Mouse (Mus musculus): Measurements from ENCODE around the gene C1qtnf2. TPM values are rescaled to one million over a fixed set of nuclear protein-coding genes. Genes with fewer than 3 reads are reported as not detected.

Gene C1qtnf2
- total and polyA plus RNA-seq, 2 experiments from 2014 or later: 15.0 to 22.4 TPM

GRCm38 (mm10) chr11:43433254-43434023 is 40.6 kb upstream of the C1qtnf2 start, which contains the start of gene Slu7:
Gene Slu7, plus strand, starts transcription at chr11:43433744.
- Histone ChIP-seq H3K4me1 (ENCODE audit: insufficient read depth, low read length) (peaks cover 5% of the 10 kb centered on the region; the same call in 1 of the 2 replicates), H3K4me3 (ENCODE audit: low read depth, low read length) (peak within 1 kb of the TSS; percentile 77), H3K4me2 (ENCODE audit: low read depth, low read length, poor library complexity, severe bottlenecking) (peak within 1 kb of the TSS; percentile 64), H3K36me3 (ENCODE audit: insufficient read depth, low read length) (peaks cover 11% of the 10 kb centered on the region; the same call in 1 of the 2 replicates), H3K9ac (replicated peaks; ENCODE audit: low read length, poor library complexity, severe bottlenecking) (peak within 1 kb of the TSS; percentile 66), H3K27ac (ENCODE audit: low read depth, low read length) (0 out of 2 replicates have a peak within 1 kb of the TSS, but pooled peaks have one; percentile 13), H3K27me3 (ENCODE audit: insufficient read depth, low read length) (no peaks in the 10 kb centered on the region), H3K9me3 (ENCODE audit: low read length) (no peaks in the 10 kb centered on the region)
- WGBS: 8% methylated on average over 38 of the region's 38 CpGs
- DNase-seq (ENCODE audit: low spot score) (peak; percentile 91), ATAC-seq (ENCODE audit: low FRiP score) (peak; percentile 75; the same call in 1 of the 2 replicates)
- TF ChIP-seq CTCF (IDR thresholded peaks at IDR 0.05): peak; percentile 48

- DNase-seq (ENCODE audit: low spot score): no peak
- peak overlapping the region; percentile 64 for H3K4me2 ChIP-seq (ENCODE audit: low read depth, low read length, poor library complexity, severe bottlenecking)
- peaks cover 5% of the 10 kb centered on the region; the same call in 1 of the 2 replicates for H3K4me1 ChIP-seq (ENCODE audit: insufficient read depth, low read length)
- H3K27ac ChIP-seq (ENCODE audit: low read depth, low read length): no peak overlapping the region
- H3K27me3 ChIP-seq (ENCODE audit: insufficient read depth, low read length): no peaks in the 10 kb centered on the region
- 7% methylated on average over 9 of the region's 9 CpGs for WGBS
- peak; percentile 58; the same call in 1 of the 2 replicates for ATAC-seq (ENCODE audit: low FRiP score)
- no peak for TF ChIP-seq CTCF (IDR thresholded peaks at IDR 0.05)
- peaks cover 17% of the 10 kb centered on the region; the same call in 1 of the 2 replicates for H3K36me3 ChIP-seq (ENCODE audit: insufficient read depth, low read length)
- no peaks in the 10 kb centered on the region for H3K9me3 ChIP-seq (ENCODE audit: low read length)
- peak overlapping the region; percentile 77 for H3K4me3 ChIP-seq (ENCODE audit: low read depth, low read length)
- H3K9ac ChIP-seq (replicated peaks; ENCODE audit: low read length, poor library complexity, severe bottlenecking): peak overlapping the region; percentile 66
Measured at GRCm38 (mm10) chr11:43434024-43434407, 40.1 kb upstream of the C1qtnf2 start.

- 95% methylated on average over 10 of the region's 10 CpGs for WGBS
- ATAC-seq (ENCODE audit: low FRiP score): no peak
Measured at GRCm38 (mm10) chr11:43441121-43441520, 33.0 kb upstream of the C1qtnf2 start.

GRCm38 (mm10) chr11:43443183-43443582 is 30.9 kb upstream of the C1qtnf2 start:
- no peak overlapping the region for H3K4me2 ChIP-seq (ENCODE audit: low read depth, low read length, poor library complexity, severe bottlenecking)
- H3K27ac ChIP-seq (ENCODE audit: low read depth, low read length): no peak overlapping the region
- WGBS: 97% methylated on average over 13 of the region's 13 CpGs
- no peak for TF ChIP-seq CTCF (IDR thresholded peaks at IDR 0.05)
- no peak overlapping the region for H3K9ac ChIP-seq (replicated peaks; ENCODE audit: low read length, poor library complexity, severe bottlenecking)
- no peak overlapping the region for H3K4me3 ChIP-seq (ENCODE audit: low read depth, low read length)
- H3K4me1 ChIP-seq (ENCODE audit: insufficient read depth, low read length): no peaks in the 10 kb centered on the region
- no peaks in the 10 kb centered on the region for H3K27me3 ChIP-seq (ENCODE audit: insufficient read depth, low read length)
- ATAC-seq (ENCODE audit: low FRiP score) (no peak), DNase-seq (ENCODE audit: low spot score) (no peak)
- no peaks in the 10 kb centered on the region for H3K9me3 ChIP-seq (ENCODE audit: low read length)
- H3K36me3 ChIP-seq (ENCODE audit: insufficient read depth, low read length): peaks cover 92% of the 10 kb centered on the region

More at GRCm38 (mm10) chr11:43441121-43441520, 33.0 kb upstream of the C1qtnf2 start:
- no peaks in the 10 kb centered on the region for H3K4me1 ChIP-seq (ENCODE audit: insufficient read depth, low read length)
- no peak for DNase-seq (ENCODE audit: low spot score)
- TF ChIP-seq CTCF (IDR thresholded peaks at IDR 0.05): no peak
- no peak overlapping the region for H3K9ac ChIP-seq (replicated peaks; ENCODE audit: low read length, poor library complexity, severe bottlenecking)
- H3K9me3 ChIP-seq (ENCODE audit: low read length): no peaks in the 10 kb centered on the region
- no peaks in the 10 kb centered on the region for H3K27me3 ChIP-seq (ENCODE audit: insufficient read depth, low read length)
- H3K27ac ChIP-seq (ENCODE audit: low read depth, low read length): no peak overlapping the region
- H3K36me3 ChIP-seq (ENCODE audit: insufficient read depth, low read length): peaks cover 85% of the 10 kb centered on the region
- H3K4me3 ChIP-seq (ENCODE audit: low read depth, low read length): no peak overlapping the region
- H3K4me2 ChIP-seq (ENCODE audit: low read depth, low read length, poor library complexity, severe bottlenecking): no peak overlapping the region

GRCm38 (mm10) chr11:43449916-43450315 is 24.2 kb upstream of the C1qtnf2 start:
- H3K9me3 ChIP-seq (ENCODE audit: low read length): no peaks in the 10 kb centered on the region
- peaks cover 28% of the 10 kb centered on the region for H3K36me3 ChIP-seq (ENCODE audit: insufficient read depth, low read length)
- no peak overlapping the region for H3K9ac ChIP-seq (replicated peaks; ENCODE audit: low read length, poor library complexity, severe bottlenecking)
- DNase-seq (ENCODE audit: low spot score): no peak
- H3K4me1 ChIP-seq (ENCODE audit: insufficient read depth, low read length): no peaks in the 10 kb centered on the region
- ATAC-seq (ENCODE audit: low FRiP score): no peak
- TF ChIP-seq CTCF (IDR thresholded peaks at IDR 0.05): no peak
- WGBS: 100% methylated on average over 2 of the region's 2 CpGs
- H3K27ac ChIP-seq (ENCODE audit: low read depth, low read length): no peak overlapping the region
- H3K27me3 ChIP-seq (ENCODE audit: insufficient read depth, low read length): no peaks in the 10 kb centered on the region
- H3K4me2 ChIP-seq (ENCODE audit: low read depth, low read length, poor library complexity, severe bottlenecking): no peak overlapping the region
- no peak overlapping the region for H3K4me3 ChIP-seq (ENCODE audit: low read depth, low read length)

- WGBS: 76% methylated on average over 4 of the region's 4 CpGs
- no peak for TF ChIP-seq CTCF (IDR thresholded peaks at IDR 0.05)
- DNase-seq (ENCODE audit: low spot score) (no peak), ATAC-seq (ENCODE audit: low FRiP score) (no peak)
- H3K4me1 ChIP-seq (ENCODE audit: insufficient read depth, low read length): no peaks in the 10 kb centered on the region
- H3K4me3 ChIP-seq (ENCODE audit: low read depth, low read length): no peak overlapping the region
- H3K9ac ChIP-seq (replicated peaks; ENCODE audit: low read length, poor library complexity, severe bottlenecking): no peak overlapping the region
- peaks cover 14% of the 10 kb centered on the region for H3K36me3 ChIP-seq (ENCODE audit: insufficient read depth, low read length)
- no peak overlapping the region for H3K27ac ChIP-seq (ENCODE audit: low read depth, low read length)
- H3K27me3 ChIP-seq (ENCODE audit: insufficient read depth, low read length): no peaks in the 10 kb centered on the region
- H3K4me2 ChIP-seq (ENCODE audit: low read depth, low read length, poor library complexity, severe bottlenecking): no peak overlapping the region
- H3K9me3 ChIP-seq (ENCODE audit: low read length): no peaks in the 10 kb centered on the region
Measured at GRCm38 (mm10) chr11:43451322-43451721, 22.8 kb upstream of the C1qtnf2 start.
